Mouse (Mus musculus) neural tube, embryonic 13.5 days (tissue): ENCODE measurements around the gene Cblb. TPM values are rescaled to one million over a fixed set of nuclear protein-coding genes. Genes with fewer than 3 reads are reported as not detected.

ENCODE experiments used
- ATAC-seq: fragments of 200-750 bp; cut with Nextera tagmentation; 2 replicates; pipeline ENCODE4 v1.8.0; 2017; ENCODE audit warnings: low read depth, mild to moderate bottlenecking, moderate TSS enrichment, moderate library complexity
- H3K27ac ChIP-seq: fragments of 300-500 bp; sonication (generic); replicated peaks from 2 replicates; pipeline ENCODE4 v1.5.1; 2015; ENCODE audit warnings: moderate library complexity, mild to moderate bottlenecking, inconsistent platforms
- H3K27me3 ChIP-seq: fragments of 300-500 bp; sonication (generic); 2 replicates; pipeline ENCODE4 v1.6.1; 2015; ENCODE audit warnings: mild to moderate bottlenecking, inconsistent platforms
- H3K36me3 ChIP-seq: fragments of 300-500 bp; sonication (generic); 2 replicates; pipeline ENCODE4 v1.6.1; 2015; ENCODE audit warnings: mild to moderate bottlenecking, inconsistent platforms
- H3K4me1 ChIP-seq: fragments of 300-500 bp; sonication (generic); replicated peaks from 2 replicates; pipeline ENCODE4 v1.6.1; 2015; ENCODE audit warnings: inconsistent platforms
- H3K4me2 ChIP-seq: fragments of 300-500 bp; sonication (generic); 2 replicates; pipeline ENCODE4 v1.6.1; 2015; ENCODE audit warnings: inconsistent platforms, mild to moderate bottlenecking, moderate library complexity
- H3K4me3 ChIP-seq: fragments of 300-500 bp; sonication (generic); 2 replicates; pipeline ENCODE4 v1.5.1; 2015; ENCODE audit warnings: mild to moderate bottlenecking, inconsistent platforms
- H3K9ac ChIP-seq: fragments of 300-500 bp; sonication (generic); 2 replicates; pipeline ENCODE4 v1.6.1; 2015; ENCODE audit warnings: moderate library complexity, mild to moderate bottlenecking, inconsistent platforms
- H3K9me3 ChIP-seq: fragments of 300-500 bp; sonication (generic); 2 replicates; pipeline ENCODE4 v1.6.1; 2016; ENCODE audit warnings: inconsistent platforms
- WGBS: fragments of 180-500 bp; shearing (Covaris S2); methylation state at CpG from one replicate; pipeline ENCODE4 v1.1.7; 2015; 5-methylcytosine and 5-hydroxymethylcytosine counted together
- polyA plus RNA-seq: library from polyadenylated mRNA; unstranded; fragments of >200 nt; fragmentation: Nextera tagmentation; extraction: Ambion mirVana; gene quantifications from 2 replicates; pipeline ENCODE4 v1.2.1, GENCODE M21; 2015

Gene Cblb
- polyA plus RNA-seq, 1 experiment from 2014 or later: 16.8 TPM

- Histone ChIP-seq H3K9ac (no peak overlapping the region), H3K4me1 (peaks cover 52% of the 10 kb centered on the region), H3K27me3 (no peaks in the 10 kb centered on the region), H3K4me2 (no peak overlapping the region), H3K27ac (no peak overlapping the region), H3K36me3 (no peaks in the 10 kb centered on the region), H3K4me3 (no peak overlapping the region), H3K9me3 (no peaks in the 10 kb centered on the region)
- WGBS: 66% methylated on average over 4 of the region's 4 CpGs
- no peak for ATAC-seq
Observed at GRCm38 (mm10) chr16:52061015-52061481, 30.0 kb downstream of the Cblb start.

GRCm38 (mm10) chr16:52064309-52065105 is 33.5 kb downstream of the Cblb start:
- no peaks in the 10 kb centered on the region for H3K9me3 ChIP-seq
- H3K27ac ChIP-seq: 0 out of 2 replicates have a peak overlapping the region, but pooled peaks have one; percentile 6
- no peaks in the 10 kb centered on the region for H3K27me3 ChIP-seq
- H3K4me1 ChIP-seq: peaks cover 32% of the 10 kb centered on the region
- H3K4me3 ChIP-seq: no peak overlapping the region
- no peak overlapping the region for H3K9ac ChIP-seq
- no peak overlapping the region for H3K4me2 ChIP-seq
- ATAC-seq: peak; percentile 32; the same call in 1 of the 2 replicates
- 67% methylated on average over 12 of the region's 12 CpGs for WGBS
- H3K36me3 ChIP-seq: no peaks in the 10 kb centered on the region

- no peak overlapping the region for H3K4me2 ChIP-seq
- H3K27me3 ChIP-seq: no peaks in the 10 kb centered on the region
- no peak for ATAC-seq
- no peak overlapping the region for H3K27ac ChIP-seq
- peaks cover 40% of the 10 kb centered on the region for H3K4me1 ChIP-seq
- no peaks in the 10 kb centered on the region for H3K36me3 ChIP-seq
- H3K9me3 ChIP-seq: no peaks in the 10 kb centered on the region
- no peak overlapping the region for H3K4me3 ChIP-seq
- 85% methylated on average over 10 of the region's 10 CpGs for WGBS
- no peak overlapping the region for H3K9ac ChIP-seq
Observed at GRCm38 (mm10) chr16:52067632-52068516, 36.8 kb downstream of the Cblb start.

- no peaks in the 10 kb centered on the region for H3K27me3 ChIP-seq
- no peak overlapping the region for H3K27ac ChIP-seq
- WGBS: 96% methylated on average over 3 of the region's 3 CpGs
- ATAC-seq: no peak
- H3K4me3 ChIP-seq: no peak overlapping the region
- H3K4me2 ChIP-seq: no peak overlapping the region
- no peak overlapping the region for H3K9ac ChIP-seq
- H3K4me1 ChIP-seq: peaks cover 40% of the 10 kb centered on the region
- H3K9me3 ChIP-seq: no peaks in the 10 kb centered on the region
- H3K36me3 ChIP-seq: no peaks in the 10 kb centered on the region
Observed at GRCm38 (mm10) chr16:52068517-52068874, 37.5 kb downstream of the Cblb start.

GRCm38 (mm10) chr16:52069648-52070047 is 38.6 kb downstream of the Cblb start:
- peak overlapping the region; percentile 42; the same call in 1 of the 2 replicates for H3K27ac ChIP-seq
- no peak for ATAC-seq
- whole genome bisulfite sequencing: 89% methylated on average over 6 of the region's 6 CpGs

GRCm38 (mm10) chr16:52070128-52070527 is 39.1 kb downstream of the Cblb start:
- peak overlapping the region; percentile 42; the same call in 1 of the 2 replicates for H3K27ac ChIP-seq
- H3K27me3 ChIP-seq: no peaks in the 10 kb centered on the region
- no peaks in the 10 kb centered on the region for H3K36me3 ChIP-seq
- H3K4me2 ChIP-seq: no peak overlapping the region
- H3K9me3 ChIP-seq: no peaks in the 10 kb centered on the region
- H3K9ac ChIP-seq: no peak overlapping the region
- 93% methylated on average over 5 of the region's 5 CpGs for WGBS
- H3K4me3 ChIP-seq: no peak overlapping the region
- ATAC-seq: no peak; the same call in 1 of the 2 replicates
- H3K4me1 ChIP-seq: peaks cover 30% of the 10 kb centered on the region

More at GRCm38 (mm10) chr16:52069648-52070047, 38.6 kb downstream of the Cblb start:
- no peak overlapping the region for H3K4me3 ChIP-seq
- H3K4me2 ChIP-seq: no peak overlapping the region
- no peaks in the 10 kb centered on the region for H3K9me3 ChIP-seq
- H3K27me3 ChIP-seq: no peaks in the 10 kb centered on the region
- H3K4me1 ChIP-seq: peaks cover 34% of the 10 kb centered on the region
- no peaks in the 10 kb centered on the region for H3K36me3 ChIP-seq
- H3K9ac ChIP-seq: no peak overlapping the region

GRCm38 (mm10) chr16:52071290-52071689 is 40.3 kb downstream of the Cblb start:
- 90% methylated on average over 2 of the region's 2 CpGs for WGBS
- ATAC-seq: no peak
- Histone ChIP-seq H3K4me1 (peaks cover 30% of the 10 kb centered on the region), H3K27ac (no peak overlapping the region; the same call in 1 of the 2 replicates), H3K4me2 (no peak overlapping the region), H3K36me3 (no peaks in the 10 kb centered on the region), H3K9ac (no peak overlapping the region), H3K9me3 (no peaks in the 10 kb centered on the region), H3K4me3 (no peak overlapping the region), H3K27me3 (no peaks in the 10 kb centered on the region)

GRCm38 (mm10) chr16:52071766-52072209 is 40.8 kb downstream of the Cblb start:
- H3K27ac ChIP-seq: peak overlapping the region; percentile 19; the same call in 1 of the 2 replicates
- 76% methylated on average over 6 of the region's 6 CpGs for WGBS

GRCm38 (mm10) chr16:52076652-52077051 is 45.6 kb downstream of the Cblb start:
- peak; percentile 12; the same call in 1 of the 2 replicates for ATAC-seq
- Histone ChIP-seq H3K4me1 (peaks cover 36% of the 10 kb centered on the region), H3K9ac (no peak overlapping the region), H3K27ac (no peak overlapping the region), H3K27me3 (no peaks in the 10 kb centered on the region), H3K36me3 (no peaks in the 10 kb centered on the region), H3K4me2 (no peak overlapping the region), H3K4me3 (no peak overlapping the region), H3K9me3 (no peaks in the 10 kb centered on the region)
- 64% methylated on average over 7 of the region's 7 CpGs for WGBS

More at GRCm38 (mm10) chr16:52071766-52072209, 40.8 kb downstream of the Cblb start:
- Histone ChIP-seq H3K9me3 (no peaks in the 10 kb centered on the region), H3K27me3 (no peaks in the 10 kb centered on the region), H3K9ac (no peak overlapping the region), H3K36me3 (no peaks in the 10 kb centered on the region), H3K4me3 (no peak overlapping the region), H3K4me2 (no peak overlapping the region), H3K4me1 (peaks cover 34% of the 10 kb centered on the region)
- ATAC-seq: no peak

GRCm38 (mm10) chr16:52077901-52078300 is 46.9 kb downstream of the Cblb start:
- ATAC-seq: no peak
- H3K27me3 ChIP-seq: no peaks in the 10 kb centered on the region

GRCm38 (mm10) chr16:52078758-52079474 is 47.9 kb downstream of the Cblb start:
- no peak for ATAC-seq
- 86% methylated on average over 9 of the region's 9 CpGs for WGBS
- H3K27ac ChIP-seq: 0 out of 2 replicates have a peak overlapping the region, but pooled peaks have one; percentile 9
- H3K36me3 ChIP-seq: no peaks in the 10 kb centered on the region
- no peak overlapping the region for H3K4me2 ChIP-seq
- no peak overlapping the region for H3K9ac ChIP-seq
- H3K27me3 ChIP-seq: no peaks in the 10 kb centered on the region
- H3K9me3 ChIP-seq: no peaks in the 10 kb centered on the region
- H3K4me3 ChIP-seq: no peak overlapping the region
- peaks cover 29% of the 10 kb centered on the region for H3K4me1 ChIP-seq

More at GRCm38 (mm10) chr16:52077901-52078300, 46.9 kb downstream of the Cblb start:
- no peak overlapping the region for H3K4me2 ChIP-seq
- H3K27ac ChIP-seq: no peak overlapping the region
- peaks cover 29% of the 10 kb centered on the region for H3K4me1 ChIP-seq
- H3K9ac ChIP-seq: no peak overlapping the region
- H3K9me3 ChIP-seq: no peaks in the 10 kb centered on the region
- no peaks in the 10 kb centered on the region for H3K36me3 ChIP-seq
- no peak overlapping the region for H3K4me3 ChIP-seq
- WGBS: 64% methylated on average over 4 of the region's 4 CpGs
